Mouse (Mus musculus) lung, embryonic 15.5 days (tissue): ENCODE measurements at regions not wholly inside any gene's neighbourhood (a gene's known extent, or its start where the extent isn't known, plus 50 kb on each side); places are given as distances from the start of the nearest gene placed in this dataset.

Experiments used
- ATAC-seq: fragments of 200-750 bp; cut with Nextera tagmentation; 2 replicates; pipeline ENCODE4 v1.8.0; 2017; ENCODE audit warnings: moderate number of reproducible peaks, borderline replicate concordance; ENCODE audit not compliant: low FRiP score, low TSS enrichment; ENCODE audit errors: extremely low read depth
- H3K27ac ChIP-seq: fragments of 300-500 bp; sonication (generic); 2 replicates; pipeline ENCODE4 v1.5.1; 2015; ENCODE audit warnings: moderate library complexity, mild to moderate bottlenecking, inconsistent platforms
- H3K27me3 ChIP-seq: fragments of 300-500 bp; sonication (generic); 2 replicates; pipeline ENCODE4 v1.6.1; 2015; ENCODE audit warnings: inconsistent platforms
- H3K36me3 ChIP-seq: fragments of 300-500 bp; sonication (generic); 2 replicates; pipeline ENCODE4 v1.6.1; 2015; ENCODE audit warnings: inconsistent platforms
- H3K4me1 ChIP-seq: fragments of 300-500 bp; sonication (generic); 2 replicates; pipeline ENCODE4 v1.6.1; 2015; ENCODE audit warnings: inconsistent platforms
- H3K4me2 ChIP-seq: fragments of 300-500 bp; sonication (generic); 2 replicates; pipeline ENCODE4 v1.6.1; 2015; ENCODE audit warnings: inconsistent platforms, mild to moderate bottlenecking, moderate library complexity
- H3K4me3 ChIP-seq: fragments of 300-500 bp; sonication (generic); 2 replicates; pipeline ENCODE4 v1.5.1; 2015; ENCODE audit warnings: mild to moderate bottlenecking, inconsistent platforms
- H3K9ac ChIP-seq: fragments of 300-500 bp; sonication (generic); 2 replicates; pipeline ENCODE4 v1.6.1; 2015; ENCODE audit warnings: inconsistent platforms
- H3K9me3 ChIP-seq: fragments of 300-500 bp; sonication (generic); 2 replicates; pipeline ENCODE4 v1.6.1; 2016; ENCODE audit warnings: inconsistent platforms
- WGBS: fragments of 180-500 bp; shearing (Covaris S2); methylation state at CpG from one replicate; pipeline ENCODE4 v1.1.7; 2015; 5-methylcytosine and 5-hydroxymethylcytosine counted together

DNA sequence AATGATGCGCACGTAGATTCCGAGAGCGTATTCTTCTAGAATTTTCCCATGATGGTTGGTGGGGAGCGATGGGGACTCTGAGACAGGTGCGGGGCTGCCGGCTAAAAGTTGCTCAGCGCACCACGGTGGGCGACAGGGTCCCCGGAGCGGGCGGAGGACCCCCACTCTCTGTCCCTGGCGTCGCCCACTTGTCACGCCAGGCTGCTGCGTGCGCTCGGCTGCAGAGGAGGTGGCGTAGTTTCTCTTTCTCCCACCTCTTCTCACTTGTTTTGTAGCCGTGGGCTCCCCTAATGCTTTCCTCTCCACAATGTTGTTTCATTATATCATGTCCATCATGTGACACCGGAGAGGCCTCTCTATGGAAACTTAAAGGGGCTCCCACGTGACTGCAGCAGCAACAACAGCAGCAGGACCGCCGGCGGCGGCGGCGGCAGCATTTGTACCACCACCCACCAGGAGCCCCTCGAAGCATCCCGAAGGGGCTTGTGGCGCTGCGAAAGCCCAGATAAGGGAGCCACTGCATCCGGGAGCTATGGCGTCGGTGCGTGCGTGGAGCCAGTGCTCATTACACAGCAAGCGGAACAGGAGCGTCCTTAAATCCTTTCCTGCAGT is 180.3 kb upstream of the Mkln1 start:
- Histone ChIP-seq H3K27ac (no peak overlapping the region), H3K4me2 (peak overlapping the region; percentile 98), H3K36me3 (no peaks in the 10 kb centered on the region), H3K9ac (peak overlapping the region; percentile 34; the same call in 1 of the 2 replicates), H3K4me1 (peaks cover 30% of the 10 kb centered on the region), H3K27me3 (peaks cover 77% of the 10 kb centered on the region), H3K4me3 (peak overlapping the region; percentile 57), H3K9me3 (no peaks in the 10 kb centered on the region)
- under 1% methylated on average over 40 of the region's 40 CpGs for WGBS
- no peak for ATAC-seq

DNA sequence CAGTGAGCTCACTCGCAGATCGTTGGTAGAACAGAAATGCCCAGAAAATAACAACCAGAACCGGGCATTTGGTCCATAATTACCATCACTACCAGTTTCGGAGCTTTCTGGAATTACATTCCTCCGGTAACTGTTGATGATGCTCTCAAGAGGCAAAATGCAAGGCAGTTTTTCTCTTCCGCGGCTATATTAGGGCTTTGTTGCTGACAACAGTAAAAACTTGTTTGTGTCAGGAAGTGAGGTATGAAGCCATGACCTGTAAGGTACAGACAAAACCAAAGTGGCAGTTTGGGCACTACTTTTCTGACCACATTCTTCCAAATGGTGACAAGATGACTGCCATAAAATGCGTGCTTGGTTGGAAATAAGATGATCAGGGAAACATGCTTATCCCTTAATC is 179.7 kb upstream of the Mkln1 start:
- Histone ChIP-seq H3K27ac (no peak overlapping the region), H3K9me3 (no peaks in the 10 kb centered on the region), H3K27me3 (peaks cover 77% of the 10 kb centered on the region), H3K4me3 (peak overlapping the region; percentile 57), H3K4me2 (peak overlapping the region; percentile 98), H3K4me1 (peaks cover 30% of the 10 kb centered on the region), H3K9ac (no peak overlapping the region), H3K36me3 (no peaks in the 10 kb centered on the region)
- ATAC-seq, result no peak
- WGBS, result 36% methylated on average over 8 of the region's 8 CpGs

DNA sequence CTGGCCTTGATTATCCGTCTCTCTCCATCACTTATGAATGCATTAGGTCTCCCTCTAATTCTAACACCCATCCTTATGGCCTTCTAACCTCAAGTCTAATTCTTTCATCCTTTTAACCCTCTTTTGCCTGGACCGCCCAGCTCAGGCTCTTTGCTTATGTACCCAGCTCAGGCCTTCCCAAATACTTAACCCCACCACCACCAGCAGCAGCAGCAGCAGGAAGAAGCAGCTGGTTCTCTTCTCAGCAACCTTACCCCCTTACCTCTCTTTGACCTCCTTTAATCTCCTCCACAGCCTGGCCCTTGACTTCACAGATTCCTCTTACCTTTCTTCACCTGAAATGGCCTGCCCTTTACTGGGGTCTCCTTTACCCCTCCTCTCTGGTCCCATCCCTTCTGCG is 178.8 kb upstream of the Mkln1 start:
- Histone ChIP-seq H3K4me1 (peaks cover 30% of the 10 kb centered on the region), H3K27ac (no peak overlapping the region), H3K4me2 (peak overlapping the region; percentile 59), H3K27me3 (peaks cover 80% of the 10 kb centered on the region), H3K9ac (no peak overlapping the region), H3K4me3 (peak overlapping the region; percentile 31), H3K36me3 (no peaks in the 10 kb centered on the region), H3K9me3 (no peaks in the 10 kb centered on the region)
- WGBS, result 28% methylated on average over 3 of the region's 3 CpGs
- ATAC-seq, result no peak

DNA sequence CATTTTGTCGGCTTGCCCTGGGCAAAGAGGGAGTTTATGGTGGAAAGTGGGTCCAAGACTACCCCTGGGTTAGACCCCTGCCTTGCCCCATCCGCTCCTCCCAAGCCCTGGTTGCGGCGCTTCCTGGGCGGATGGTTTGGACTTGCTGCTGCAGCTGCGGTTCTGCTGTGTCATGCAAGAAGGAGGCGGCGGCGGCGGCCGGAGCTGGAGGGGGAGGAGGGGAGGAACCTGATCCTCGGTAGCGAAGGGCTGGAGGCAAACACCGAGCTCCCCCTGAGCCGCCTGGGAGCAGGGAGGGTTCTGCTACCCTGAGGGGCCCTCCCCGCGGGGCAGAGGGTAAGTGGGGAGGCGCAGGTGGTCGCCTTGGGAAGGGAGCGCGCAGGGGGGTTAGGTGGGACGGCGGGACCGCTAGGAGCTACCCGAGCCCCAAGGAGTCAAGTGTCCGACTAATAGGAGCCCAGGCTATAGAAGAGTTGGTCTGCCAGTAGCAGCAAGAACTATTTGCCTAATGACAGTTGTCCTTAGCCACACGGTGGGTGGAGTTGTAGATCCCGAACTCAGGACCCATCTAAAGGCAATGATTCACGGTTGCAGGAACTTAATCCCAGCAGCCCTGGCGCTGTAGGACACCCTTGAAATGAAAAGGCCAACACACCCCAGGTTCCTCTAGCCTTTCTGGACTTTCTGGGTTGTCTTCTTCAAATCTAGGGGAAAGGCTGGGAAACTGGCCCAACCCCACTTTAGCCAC is 178.2 kb upstream of the Mkln1 start:
- Histone ChIP-seq H3K27ac (no peak overlapping the region), H3K9ac (peak overlapping the region; percentile 10; the same call in 1 of the 2 replicates), H3K9me3 (no peaks in the 10 kb centered on the region), H3K36me3 (no peaks in the 10 kb centered on the region), H3K4me2 (peak overlapping the region; percentile 59), H3K4me1 (peaks cover 30% of the 10 kb centered on the region), H3K4me3 (peak overlapping the region; percentile 31), H3K27me3 (peaks cover 74% of the 10 kb centered on the region)
- no peak for ATAC-seq
- WGBS, result 2% methylated on average over 30 of the region's 30 CpGs

DNA sequence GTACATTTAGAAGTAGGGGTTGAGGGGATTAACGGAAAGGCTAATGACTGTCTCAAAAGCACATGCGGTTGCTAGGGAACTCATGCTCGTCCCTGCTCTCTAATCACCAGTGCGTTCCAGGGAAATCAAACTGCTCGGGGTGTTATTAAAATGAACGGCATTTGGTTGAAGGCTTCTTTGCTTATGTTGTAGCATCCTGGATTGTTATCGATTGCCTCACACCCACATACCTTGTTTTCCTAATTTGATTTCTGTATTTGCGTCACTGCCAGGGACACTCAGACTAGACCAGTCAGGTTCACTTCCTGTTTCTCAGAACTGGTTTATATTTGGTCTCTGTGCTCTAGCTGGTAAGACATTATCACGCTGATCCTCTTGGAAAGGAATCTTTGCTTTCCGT is 177.0 kb upstream of the Mkln1 start:
- no peak for ATAC-seq
- H3K9me3 ChIP-seq, result no peaks in the 10 kb centered on the region
- no peak overlapping the region for H3K9ac ChIP-seq
- no peak overlapping the region for H3K27ac ChIP-seq
- no peaks in the 10 kb centered on the region for H3K36me3 ChIP-seq
- H3K4me2 ChIP-seq, result no peak overlapping the region
- peaks cover 63% of the 10 kb centered on the region for H3K27me3 ChIP-seq
- peaks cover 29% of the 10 kb centered on the region for H3K4me1 ChIP-seq
- H3K4me3 ChIP-seq, result no peak overlapping the region
- 15% methylated on average over 10 of the region's 10 CpGs for WGBS

DNA sequence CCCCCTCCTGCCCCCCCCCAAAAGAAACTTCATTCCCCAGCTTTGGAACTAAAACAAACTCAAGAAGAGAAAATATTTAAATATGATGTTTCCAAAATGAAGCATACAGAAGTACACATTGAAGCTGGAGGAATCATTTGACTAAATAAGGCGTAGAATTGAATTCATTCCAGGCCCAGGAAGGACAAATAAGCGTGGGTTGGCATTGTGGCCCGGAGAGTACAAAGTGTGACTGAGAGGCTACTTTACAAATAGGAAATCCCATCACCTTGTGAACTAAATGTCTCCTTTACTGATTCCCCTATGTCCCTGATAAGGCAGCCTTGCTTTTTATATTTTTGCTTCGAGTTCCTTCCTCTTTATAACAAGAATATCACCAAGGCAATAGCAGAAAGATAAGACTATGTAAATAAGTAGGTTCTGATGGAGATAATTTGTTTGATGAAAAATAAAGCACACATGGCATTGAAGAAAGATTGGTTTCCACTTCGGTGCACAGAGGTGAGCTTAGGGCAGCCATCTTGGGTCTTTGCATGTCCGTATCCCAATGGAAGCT is 176.4 kb upstream of the Mkln1 start:
- no peak for ATAC-seq
- peaks cover 56% of the 10 kb centered on the region for H3K27me3 ChIP-seq

DNA sequence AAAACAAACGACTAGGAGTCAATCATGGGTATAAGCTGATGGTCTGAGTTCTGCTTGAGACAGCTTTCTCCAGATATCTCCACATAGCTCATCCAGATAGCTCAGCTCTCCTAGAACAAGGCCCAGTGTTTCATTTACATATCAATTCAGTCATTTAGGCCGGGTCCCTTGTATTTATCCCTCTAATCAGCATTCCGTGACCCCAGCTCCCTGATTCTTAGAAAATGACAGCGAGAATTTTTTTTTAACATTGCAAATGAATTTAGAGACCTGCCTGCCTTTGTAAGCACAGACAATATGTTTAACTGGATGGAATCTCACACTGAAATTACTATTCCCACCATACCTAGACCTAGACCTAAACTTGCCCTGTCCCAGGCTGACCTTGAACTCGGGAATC is 171.1 kb upstream of the Mkln1 start:
- H3K4me3 ChIP-seq, result no peak overlapping the region
- H3K36me3 ChIP-seq, result no peaks in the 10 kb centered on the region
- no peak overlapping the region for H3K4me2 ChIP-seq
- H3K9me3 ChIP-seq, result no peaks in the 10 kb centered on the region
- H3K27ac ChIP-seq, result no peak overlapping the region
- H3K27me3 ChIP-seq, result peaks cover 5% of the 10 kb centered on the region; the same call in 1 of the 2 replicates
- ATAC-seq, result no peak
- WGBS, result 49% methylated on average over 5 of the region's 5 CpGs
- H3K4me1 ChIP-seq, result no peaks in the 10 kb centered on the region
- H3K9ac ChIP-seq, result no peak overlapping the region

More for the DNA sequence above, 176.4 kb upstream of the Mkln1 start:
- Histone ChIP-seq H3K9ac (no peak overlapping the region), H3K4me1 (peaks cover 23% of the 10 kb centered on the region), H3K4me2 (no peak overlapping the region), H3K27ac (no peak overlapping the region), H3K36me3 (no peaks in the 10 kb centered on the region), H3K4me3 (no peak overlapping the region), H3K9me3 (no peaks in the 10 kb centered on the region)
- 58% methylated on average over 6 of the region's 6 CpGs for WGBS

DNA sequence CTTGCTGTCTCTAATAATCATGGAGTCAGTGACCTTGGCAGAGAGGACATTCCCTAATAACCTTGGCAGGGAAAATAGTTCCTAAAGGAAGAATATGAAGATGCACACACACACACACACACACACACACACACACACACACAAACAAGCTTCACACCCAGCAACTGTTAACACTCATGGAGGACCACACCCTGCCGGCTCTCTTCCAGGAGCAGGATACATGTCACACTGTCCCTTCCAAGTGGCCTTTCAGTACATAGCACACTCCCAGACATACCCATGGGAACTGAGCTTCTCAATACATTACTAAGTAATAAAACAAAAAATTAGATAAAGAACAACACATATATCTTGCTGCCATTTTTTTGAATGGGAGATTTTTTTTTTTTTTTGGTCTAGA is 170.5 kb upstream of the Mkln1 start:
- Histone ChIP-seq H3K4me2 (no peak overlapping the region), H3K27me3 (peaks cover 4% of the 10 kb centered on the region; the same call in 1 of the 2 replicates), H3K4me3 (no peak overlapping the region), H3K9me3 (no peaks in the 10 kb centered on the region), H3K4me1 (no peaks in the 10 kb centered on the region), H3K36me3 (no peaks in the 10 kb centered on the region), H3K9ac (no peak overlapping the region), H3K27ac (no peak overlapping the region)
- WGBS, result 79% methylated on average over 1 of the region's 1 CpGs
- no peak for ATAC-seq

DNA sequence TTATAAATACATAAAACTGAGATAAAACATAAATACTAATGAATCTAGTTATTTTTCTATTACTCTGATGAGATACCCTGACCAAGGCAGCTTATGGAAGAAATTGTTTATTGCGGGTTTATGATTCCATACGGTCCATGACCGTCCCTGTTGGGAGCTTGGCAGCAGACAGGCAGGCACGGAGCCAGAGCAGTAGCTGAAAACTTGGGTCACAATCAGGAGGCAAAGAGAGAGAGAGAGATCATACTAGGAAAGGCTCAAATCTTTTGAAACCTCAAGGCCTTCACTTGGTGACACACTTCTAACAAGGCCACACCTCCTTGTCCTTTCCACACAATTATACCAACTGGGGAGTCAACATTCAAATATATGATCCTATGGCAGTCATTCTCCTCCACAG is 166.7 kb upstream of the Mkln1 start:
- Histone ChIP-seq H3K27ac (no peak overlapping the region), H3K36me3 (no peaks in the 10 kb centered on the region), H3K9me3 (no peaks in the 10 kb centered on the region), H3K4me2 (no peak overlapping the region), H3K4me3 (no peak overlapping the region), H3K9ac (no peak overlapping the region), H3K4me1 (no peaks in the 10 kb centered on the region), H3K27me3 (no peaks in the 10 kb centered on the region)
- ATAC-seq, result no peak
- 68% methylated on average over 4 of the region's 4 CpGs for WGBS

DNA sequence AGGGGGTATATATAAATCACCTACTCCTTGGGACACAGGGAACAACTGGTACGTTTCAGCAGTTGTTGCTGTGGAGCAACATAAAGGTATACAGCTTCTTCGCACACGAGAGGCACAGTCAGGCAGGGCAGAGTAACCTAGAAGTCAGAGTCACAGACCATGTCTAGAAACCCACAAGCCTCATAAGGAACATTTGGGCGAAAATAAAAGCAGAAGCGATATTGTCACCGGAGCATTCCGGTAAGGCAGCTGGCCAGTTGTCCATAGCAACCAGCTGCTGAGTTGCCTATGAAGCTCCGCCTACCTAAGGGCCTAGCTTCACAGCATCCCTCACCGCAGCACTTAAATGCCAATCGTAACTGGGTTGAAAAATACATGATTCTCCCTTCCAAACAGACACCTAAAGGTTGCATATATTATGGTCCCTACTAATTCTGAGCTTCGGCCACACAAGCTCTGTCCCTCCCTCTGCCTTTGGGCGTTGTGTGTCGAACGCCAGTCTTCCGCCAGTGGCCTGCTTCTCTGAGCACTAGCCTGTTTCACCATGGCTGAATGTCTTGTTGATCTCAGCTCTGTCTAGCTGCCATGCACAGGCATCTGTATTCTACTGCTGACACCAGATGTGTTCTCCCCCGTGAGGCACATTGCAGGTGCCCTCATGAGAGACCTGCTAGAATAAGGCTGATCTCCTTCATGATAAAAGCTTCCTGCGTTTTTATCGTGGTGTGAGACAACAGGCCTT is 165.1 kb upstream of the Mkln1 start:
- no peak for ATAC-seq
- Histone ChIP-seq H3K27ac (no peak overlapping the region), H3K9ac (no peak overlapping the region), H3K36me3 (no peaks in the 10 kb centered on the region), H3K4me3 (no peak overlapping the region), H3K9me3 (no peaks in the 10 kb centered on the region), H3K4me1 (no peaks in the 10 kb centered on the region), H3K27me3 (no peaks in the 10 kb centered on the region), H3K4me2 (no peak overlapping the region)
- WGBS, result 60% methylated on average over 18 of the region's 18 CpGs

DNA sequence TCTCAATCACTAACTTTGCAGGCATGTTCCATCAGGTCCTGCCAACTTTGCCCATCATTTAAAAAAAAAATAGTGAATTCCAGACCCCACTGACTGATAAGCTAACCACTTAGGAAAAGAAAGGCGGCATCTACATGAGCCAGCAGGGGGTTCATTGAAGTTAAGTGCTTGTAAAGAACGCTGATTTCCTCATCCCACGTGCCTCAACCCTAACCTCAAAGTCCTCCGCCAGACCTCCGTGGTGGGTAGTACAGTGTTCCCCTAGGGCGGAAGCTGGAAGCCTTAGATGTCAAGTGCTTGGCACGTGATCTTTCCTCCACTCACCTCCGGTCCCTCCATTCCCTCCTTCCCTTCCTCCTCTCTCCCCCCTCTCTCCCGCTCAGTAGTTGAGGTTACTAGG is 158.5 kb upstream of the Mkln1 start:
- Histone ChIP-seq H3K9ac (no peak overlapping the region), H3K4me3 (no peak overlapping the region), H3K4me2 (no peak overlapping the region), H3K27me3 (no peaks in the 10 kb centered on the region), H3K27ac (no peak overlapping the region), H3K4me1 (no peaks in the 10 kb centered on the region), H3K36me3 (no peaks in the 10 kb centered on the region), H3K9me3 (no peaks in the 10 kb centered on the region)
- WGBS, result 8% methylated on average over 9 of the region's 9 CpGs
- ATAC-seq, result peak; percentile 59

DNA sequence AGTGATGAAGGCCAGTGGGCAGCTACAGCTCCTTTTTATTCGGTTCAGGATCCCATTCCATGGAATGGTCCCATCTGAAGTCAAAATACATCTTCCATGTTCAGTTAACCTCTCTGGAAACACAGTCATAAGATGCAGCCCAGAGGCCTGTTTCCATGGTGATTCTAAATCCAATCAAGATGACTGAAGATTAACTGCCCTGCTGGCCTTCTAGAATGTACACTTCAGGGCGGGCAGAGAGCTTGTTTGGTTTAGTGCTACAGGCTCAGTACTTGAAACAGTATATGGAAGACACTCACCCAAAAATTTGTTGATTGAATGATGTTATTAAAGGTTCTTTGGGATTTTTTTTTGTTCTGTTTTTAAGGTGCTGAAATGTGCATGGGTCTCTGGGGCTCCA is 148.0 kb upstream of the Mkln1 start:
- Histone ChIP-seq H3K9ac (no peak overlapping the region), H3K4me1 (peaks cover 4% of the 10 kb centered on the region; the same call in 1 of the 2 replicates)
- no peak for ATAC-seq

More for the DNA sequence above, 148.0 kb upstream of the Mkln1 start:
- Histone ChIP-seq H3K27me3 (no peaks in the 10 kb centered on the region), H3K4me3 (no peak overlapping the region), H3K9me3 (no peaks in the 10 kb centered on the region), H3K4me2 (no peak overlapping the region), H3K27ac (no peak overlapping the region), H3K36me3 (no peaks in the 10 kb centered on the region)
- 67% methylated on average over 2 of the region's 2 CpGs for WGBS
